Mouse (Mus musculus): ENCODE measurements around the gene Lrrtm4.

GRCm38 (mm10) chr6:80185489-80186113 lies 166.9 kb downstream of the Lrrtm4 start:
- TF ChIP-seq CTCF (IDR thresholded peaks at IDR 0.05; ENCODE audit: borderline replicate concordance, insufficient read depth, low read depth, low read length), result no peak
- TF ChIP-seq POLR2A (IDR thresholded peaks at IDR 0.05; ENCODE audit: borderline replicate concordance, insufficient read depth, low read length), result no peak
